Mouse (Mus musculus) limb, embryonic 13.5 days (tissue): ENCODE results near the gene Mei1. TPM values are rescaled to one million over a fixed set of nuclear protein-coding genes. Genes with fewer than 3 reads are reported as not detected.
"Not testable (repeated sequence)": the region's sequence is repeated elsewhere in the genome, so short reads cannot be mapped to it uniquely, and the experiment has no call there.

Experiments
- ATAC-seq: fragments of 200-750 bp; cut with Nextera tagmentation; 2 replicates; pipeline ENCODE4 v1.8.0; 2017; ENCODE audit warnings: low read depth, moderate number of reproducible peaks, moderate TSS enrichment; ENCODE audit not compliant: low FRiP score
- H3K27ac ChIP-seq: fragments of 300-500 bp; sonication (generic); 2 replicates; pipeline ENCODE4 v1.5.1; 2015; ENCODE audit warnings: inconsistent platforms, mild to moderate bottlenecking, moderate library complexity
- H3K27me3 ChIP-seq: fragments of 300-500 bp; sonication (generic); 2 replicates; pipeline ENCODE4 v1.6.1; 2015; ENCODE audit warnings: mild to moderate bottlenecking, inconsistent platforms
- H3K36me3 ChIP-seq: fragments of 300-500 bp; sonication (generic); 2 replicates; pipeline ENCODE4 v1.6.1; 2015; ENCODE audit warnings: inconsistent platforms, mild to moderate bottlenecking, moderate library complexity
- H3K4me1 ChIP-seq: fragments of 300-500 bp; sonication (generic); 2 replicates; pipeline ENCODE4 v1.6.1; 2015; ENCODE audit warnings: inconsistent platforms
- H3K4me2 ChIP-seq: fragments of 300-500 bp; sonication (generic); replicated peaks from 2 replicates; pipeline ENCODE4 v1.6.1; 2015; ENCODE audit warnings: inconsistent platforms, mild to moderate bottlenecking, moderate library complexity
- H3K4me3 ChIP-seq: fragments of 300-500 bp; sonication (generic); 2 replicates; pipeline ENCODE4 v1.5.1; 2015; ENCODE audit warnings: moderate library complexity, mild to moderate bottlenecking, inconsistent platforms
- H3K9ac ChIP-seq: fragments of 300-500 bp; sonication (generic); 2 replicates; pipeline ENCODE4 v1.6.1; 2015; ENCODE audit warnings: mild to moderate bottlenecking, inconsistent platforms
- H3K9me3 ChIP-seq: fragments of 300-500 bp; sonication (generic); 2 replicates; pipeline ENCODE4 v1.6.1; 2016; ENCODE audit warnings: inconsistent platforms
- WGBS: fragments of 180-500 bp; shearing (Covaris S2); methylation state at CpG from one replicate; pipeline ENCODE4 v1.1.7; 2015; 5-methylcytosine and 5-hydroxymethylcytosine counted together
- polyA plus RNA-seq: library from polyadenylated mRNA; unstranded; fragments of >200 nt; fragmentation: Nextera tagmentation; extraction: Ambion mirVana; gene quantifications from 2 replicates; pipeline ENCODE4 v1.2.1, GENCODE M21; 2015

Gene Mei1
- polyA plus RNA-seq, 1 experiment from 2014 or later = 0.17 TPM

DNA sequence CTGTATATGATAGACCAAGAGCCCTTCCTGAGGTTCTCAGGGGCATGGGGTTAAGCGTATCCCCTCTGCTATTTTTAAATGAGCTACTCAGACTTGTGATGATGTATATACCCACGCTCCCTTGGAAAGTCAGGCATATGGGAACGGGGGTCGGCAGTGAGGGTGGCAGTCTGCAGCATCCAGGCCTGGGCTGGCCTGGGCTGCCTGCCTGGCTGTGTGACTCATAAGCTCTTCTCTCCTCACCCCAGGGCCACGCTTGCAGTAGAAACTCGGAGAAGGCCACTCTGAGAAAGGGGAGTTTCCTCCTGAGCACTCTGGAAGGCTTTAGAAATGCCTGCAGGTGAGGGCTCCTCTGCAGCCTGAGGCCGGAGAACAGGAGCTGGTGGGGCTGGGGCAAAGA is 21.3 kb downstream of the Mei1 start:
- Histone ChIP-seq H3K9ac (0 out of 2 replicates have a peak overlapping the region, but pooled peaks have one; percentile 20), H3K4me2 (no peak overlapping the region), H3K36me3 (no peaks in the 10 kb centered on the region), H3K27me3 (peaks cover 10% of the 10 kb centered on the region), H3K4me3 (no peak overlapping the region), H3K27ac (no peak overlapping the region), H3K9me3 (no peaks in the 10 kb centered on the region), H3K4me1 (no peaks in the 10 kb centered on the region)
- no peak for ATAC-seq
- 80% methylated on average over 7 of the region's 7 CpGs for WGBS

- H3K4me1 ChIP-seq = 0 out of 2 replicates have a peak, but pooled peaks cover 2% of the 10 kb centered on the region
- ATAC-seq = no peak
- 20% methylated on average over 8 of the region's 8 CpGs for WGBS
- no peak overlapping the region for H3K4me2 ChIP-seq
- H3K27ac ChIP-seq = no peak overlapping the region
- no peaks in the 10 kb centered on the region for H3K9me3 ChIP-seq
- H3K4me3 ChIP-seq = no peak overlapping the region
- no peaks in the 10 kb centered on the region for H3K36me3 ChIP-seq
- H3K9ac ChIP-seq = no peak overlapping the region
- H3K27me3 ChIP-seq = peaks cover 6% of the 10 kb centered on the region; the same call in 1 of the 2 replicates
Measured at GRCm38 (mm10) chr15:82106953-82107555, 37.3 kb downstream of the Mei1 start.

GRCm38 (mm10) chr15:82120544-82120943 is 50.7 kb downstream of the Mei1 start:
- Histone ChIP-seq H3K9ac (no peak overlapping the region), H3K36me3 (no peaks in the 10 kb centered on the region), H3K9me3 (no peaks in the 10 kb centered on the region), H3K4me3 (no peak overlapping the region), H3K27me3 (peaks cover 6% of the 10 kb centered on the region; the same call in 1 of the 2 replicates), H3K4me1 (no peaks in the 10 kb centered on the region), H3K27ac (no peak overlapping the region), H3K4me2 (no peak overlapping the region)
- no peak for ATAC-seq
- 72% methylated on average over 8 of the region's 8 CpGs for WGBS

DNA sequence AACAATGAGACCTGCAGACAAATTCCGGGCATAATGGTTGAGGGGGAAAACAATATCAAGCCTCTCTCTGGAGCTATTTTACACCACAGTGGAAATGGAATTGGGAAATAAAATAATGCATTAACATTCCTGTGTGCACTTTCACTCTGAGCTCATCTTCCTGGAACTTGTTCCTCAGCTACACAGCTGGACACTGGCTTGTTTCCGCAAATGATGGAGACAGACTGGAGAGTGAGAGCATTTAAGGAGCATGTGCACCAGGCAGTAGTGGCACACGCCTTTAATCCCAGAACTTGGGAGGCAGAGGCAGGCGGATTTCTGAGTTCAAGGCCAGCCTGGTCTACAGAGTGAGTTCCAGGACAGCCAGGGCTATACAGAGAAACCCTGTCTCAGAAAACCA is 56.9 kb downstream of the Mei1 start:
- ATAC-seq, H3K9me3 ChIP-seq, H3K27me3 ChIP-seq, H3K4me3 ChIP-seq, H3K9ac ChIP-seq, H3K27ac ChIP-seq, H3K36me3 ChIP-seq: not testable (repeated sequence)
- peaks cover 16% of the 10 kb centered on the region for H3K4me1 ChIP-seq
- 72% methylated on average over 4 of the region's 4 CpGs for WGBS
- H3K4me2 ChIP-seq = peak overlapping the region; percentile 88; the same call in 1 of the 2 replicates

DNA sequence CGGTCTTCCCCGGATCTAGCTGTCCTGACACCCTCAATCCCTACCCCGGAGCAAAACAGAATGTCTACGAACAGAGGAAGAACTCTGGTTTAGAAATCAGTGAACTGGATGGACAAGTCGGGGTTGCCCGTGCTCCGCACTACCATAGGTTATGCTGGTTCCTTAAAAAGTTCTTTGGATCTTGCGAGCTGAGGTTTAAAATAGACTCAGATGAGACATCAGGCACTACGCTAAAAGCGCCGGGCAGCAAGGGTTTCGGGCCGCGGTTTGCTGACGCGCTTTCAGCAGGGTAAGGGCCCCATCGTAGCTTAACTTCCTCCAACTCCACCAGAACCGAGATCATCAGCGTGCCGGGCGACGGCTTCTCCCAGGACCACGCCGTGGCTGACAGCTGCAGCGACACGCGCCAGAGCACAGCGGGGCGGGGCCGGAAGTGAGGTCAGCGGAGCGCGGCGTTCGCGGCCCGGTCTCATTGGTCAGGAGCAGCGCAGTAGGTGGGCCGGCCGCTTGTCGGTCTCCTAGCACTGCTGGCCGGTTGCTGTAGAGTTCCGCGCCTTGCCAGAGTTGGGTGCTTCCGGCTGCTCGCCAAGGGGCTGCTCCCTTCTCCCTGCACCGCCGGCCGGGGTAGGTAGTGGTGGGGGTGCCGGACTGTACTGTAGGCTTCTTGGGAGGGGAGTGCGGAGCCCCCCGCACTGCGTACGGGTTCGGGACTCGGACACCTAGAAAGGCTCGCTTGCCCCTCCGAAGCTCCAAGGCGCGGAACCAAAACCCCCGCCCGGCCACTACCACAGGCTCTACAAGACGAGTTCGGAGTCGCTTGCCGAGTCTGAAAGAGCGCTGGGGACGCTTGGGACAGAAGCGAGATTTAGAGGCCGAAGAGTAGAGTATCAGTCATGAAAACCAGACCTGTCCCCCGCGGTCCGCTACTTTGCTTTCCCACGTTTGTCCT is 57.9 kb downstream of the Mei1 start, which contains the start of gene Ccdc134:
TSS of gene Ccdc134 (plus strand) at position 497 of the 949 bp plus-strand sequence.
- under 1% methylated on average over 74 of the region's 74 CpGs for WGBS
- peak within 1 kb of the TSS; percentile 81 for H3K9ac ChIP-seq

GRCm38 (mm10) chr15:82128398-82128797 is 58.6 kb downstream of the Mei1 start:
- Histone ChIP-seq H3K27me3 (no peaks in the 10 kb centered on the region; the same call in 1 of the 2 replicates), H3K9me3 (no peaks in the 10 kb centered on the region), H3K27ac (peak overlapping the region; percentile 59; the same call in 1 of the 2 replicates), H3K4me3 (peak overlapping the region; percentile 78), H3K4me1 (peaks cover 16% of the 10 kb centered on the region), H3K4me2 (peak overlapping the region; percentile 88), H3K36me3 (peaks cover 20% of the 10 kb centered on the region), H3K9ac (peak overlapping the region; percentile 81)
- WGBS = under 1% methylated on average over 5 of the region's 5 CpGs
- ATAC-seq = 0 out of 2 replicates have a peak, but pooled peaks have one; percentile 3

More for the DNA sequence above, 57.9 kb downstream of the Mei1 start, which contains the start of gene Ccdc134:
- H3K4me3 ChIP-seq = peak within 1 kb of the TSS; percentile 78
- H3K9me3 ChIP-seq = no peaks in the 10 kb centered on the region
- no peaks in the 10 kb centered on the region; the same call in 1 of the 2 replicates for H3K27me3 ChIP-seq
- H3K36me3 ChIP-seq = peaks cover 16% of the 10 kb centered on the region; the same call in 1 of the 2 replicates
- peak within 1 kb of the TSS; percentile 88 for H3K4me2 ChIP-seq
- ATAC-seq = peak; percentile 98
- peaks cover 16% of the 10 kb centered on the region for H3K4me1 ChIP-seq
- peak within 1 kb of the TSS; percentile 59 for H3K27ac ChIP-seq

DNA sequence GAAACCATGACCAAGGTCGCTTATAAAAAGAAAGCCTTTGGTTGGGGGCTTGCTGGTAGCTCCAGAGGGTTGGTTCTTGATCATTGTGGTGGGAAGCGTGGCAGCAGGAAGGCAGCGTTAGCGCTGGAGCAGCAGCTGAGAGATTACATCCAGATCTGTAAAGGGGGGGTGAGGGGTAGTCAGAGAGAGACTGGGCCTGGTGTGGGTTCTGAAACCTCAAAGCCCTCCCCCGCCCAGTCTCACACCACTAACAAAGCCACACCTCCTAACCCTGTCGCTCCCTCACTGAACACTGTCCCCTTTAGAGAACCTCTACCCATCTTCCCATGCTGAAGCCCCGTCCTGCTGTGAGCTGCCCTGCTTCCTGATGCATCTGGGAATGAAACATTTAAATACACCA is 60.8 kb downstream of the Mei1 start:
- H3K9me3 ChIP-seq = no peaks in the 10 kb centered on the region
- H3K27me3 ChIP-seq = no peaks in the 10 kb centered on the region
- no peak overlapping the region for H3K27ac ChIP-seq
- no peak overlapping the region for H3K4me2 ChIP-seq
- peaks cover 24% of the 10 kb centered on the region for H3K36me3 ChIP-seq
- no peak overlapping the region for H3K4me3 ChIP-seq
- no peak overlapping the region for H3K9ac ChIP-seq
- WGBS = 65% methylated on average over 7 of the region's 7 CpGs
- peaks cover 16% of the 10 kb centered on the region for H3K4me1 ChIP-seq
- no peak for ATAC-seq

DNA sequence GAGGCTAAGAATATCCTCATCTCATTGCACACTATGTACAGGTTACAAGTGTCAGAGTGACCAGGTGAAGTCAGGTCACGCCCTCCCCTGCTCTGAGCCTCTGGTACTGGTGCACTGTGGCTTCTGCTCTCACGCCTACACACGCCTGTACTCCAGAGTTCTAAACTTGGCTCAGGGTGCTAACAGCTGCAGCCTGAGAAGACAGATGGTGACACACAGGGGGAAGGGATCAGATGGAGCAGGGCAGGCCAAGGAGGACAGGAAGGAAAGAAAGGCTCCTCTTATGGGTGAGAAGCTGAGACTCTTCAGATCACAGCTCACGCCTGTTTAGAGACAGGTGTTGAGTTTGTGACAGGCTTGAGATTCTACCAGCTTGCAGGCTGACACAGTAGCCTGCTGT is 65.6 kb downstream of the Mei1 start:
- Histone ChIP-seq H3K36me3 (peaks cover 32% of the 10 kb centered on the region), H3K9ac (no peak overlapping the region), H3K4me2 (no peak overlapping the region), H3K4me1 (no peaks in the 10 kb centered on the region), H3K9me3 (no peaks in the 10 kb centered on the region), H3K27ac (no peak overlapping the region), H3K4me3 (no peak overlapping the region), H3K27me3 (no peaks in the 10 kb centered on the region)
- WGBS = 89% methylated on average over 4 of the region's 4 CpGs
- ATAC-seq = peak; percentile 74

DNA sequence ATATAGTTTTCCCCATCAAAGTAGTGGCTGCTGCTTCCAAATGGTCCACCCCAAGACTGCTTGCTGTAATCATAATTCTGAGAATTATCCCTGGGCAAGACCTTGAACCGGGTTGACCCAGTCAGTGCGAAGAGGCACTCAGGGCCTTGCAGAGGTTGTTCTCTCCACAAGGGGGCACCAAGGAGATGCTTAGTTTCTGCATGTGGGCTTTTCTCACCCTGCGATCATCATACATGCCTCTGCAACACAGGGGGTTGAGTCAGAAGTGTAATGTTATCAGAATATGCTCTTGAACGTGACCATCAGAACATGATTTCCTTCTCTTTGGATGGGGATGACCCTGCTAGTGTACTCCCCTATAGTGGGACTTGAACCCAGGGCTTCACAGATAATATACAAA is 68.8 kb downstream of the Mei1 start:
- Histone ChIP-seq H3K4me3 (no peak overlapping the region), H3K9me3 (no peaks in the 10 kb centered on the region), H3K27ac (no peak overlapping the region), H3K36me3 (peaks cover 29% of the 10 kb centered on the region), H3K4me2 (no peak overlapping the region), H3K4me1 (no peaks in the 10 kb centered on the region), H3K27me3 (no peaks in the 10 kb centered on the region), H3K9ac (no peak overlapping the region)
- 65% methylated on average over 4 of the region's 4 CpGs for WGBS
- no peak for ATAC-seq

DNA sequence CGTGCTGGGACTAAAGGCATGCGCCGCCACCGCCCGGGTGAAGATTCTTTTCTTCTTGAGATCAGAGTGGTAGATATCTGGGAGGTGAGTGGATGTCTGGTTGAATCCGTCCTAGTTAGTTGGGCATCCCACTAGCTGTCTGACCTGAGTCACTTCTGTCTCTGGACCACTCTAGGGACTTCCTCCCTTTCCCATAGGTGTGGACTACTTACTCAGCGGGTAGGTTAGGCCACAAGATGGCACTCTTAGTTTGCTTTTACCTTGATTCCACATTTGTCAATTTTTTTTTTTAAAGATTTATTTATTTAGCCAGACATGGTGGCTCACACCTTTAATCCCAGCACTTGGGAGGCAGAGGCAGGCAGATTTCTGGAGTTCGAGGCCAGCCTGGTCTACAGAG is 69.4 kb downstream of the Mei1 start:
- 88% methylated on average over 8 of the region's 8 CpGs for WGBS

DNA sequence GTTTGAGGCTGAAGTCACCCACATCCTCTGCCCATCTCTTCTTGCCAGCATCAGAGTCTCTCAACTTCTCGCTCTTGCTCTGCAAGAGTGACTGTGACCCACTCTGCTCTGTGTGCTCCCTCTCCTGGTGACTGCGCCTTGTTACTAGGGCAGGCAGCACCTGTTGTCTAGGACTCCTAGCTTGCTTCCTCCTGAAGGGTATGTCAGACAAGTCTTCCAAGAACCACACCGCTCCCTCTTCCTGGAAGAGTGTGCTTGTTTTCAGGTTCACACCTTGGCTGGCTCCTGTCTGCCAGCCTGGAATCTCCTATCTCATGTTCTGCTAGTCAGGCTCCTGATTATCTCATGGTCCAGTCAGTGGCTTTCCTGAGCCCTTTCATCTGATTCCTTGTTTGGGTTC is 70.6 kb downstream of the Mei1 start:
- Histone ChIP-seq H3K9ac (no peak overlapping the region; the same call in 1 of the 2 replicates), H3K4me3 (no peak overlapping the region), H3K27me3 (no peaks in the 10 kb centered on the region), H3K4me1 (peaks cover 1% of the 10 kb centered on the region), H3K27ac (no peak overlapping the region), H3K9me3 (no peaks in the 10 kb centered on the region), H3K36me3 (peaks cover 27% of the 10 kb centered on the region), H3K4me2 (no peak overlapping the region)
- WGBS = 87% methylated on average over 3 of the region's 3 CpGs
- ATAC-seq = no peak

More for the DNA sequence above, 69.4 kb downstream of the Mei1 start:
- peaks cover 27% of the 10 kb centered on the region for H3K36me3 ChIP-seq
- H3K9me3 ChIP-seq = no peaks in the 10 kb centered on the region
- no peak for ATAC-seq
- H3K4me1 ChIP-seq = no peaks in the 10 kb centered on the region
- no peak overlapping the region for H3K27ac ChIP-seq
- H3K9ac ChIP-seq = no peak overlapping the region
- H3K4me3 ChIP-seq = no peak overlapping the region
- no peaks in the 10 kb centered on the region for H3K27me3 ChIP-seq
- no peak overlapping the region for H3K4me2 ChIP-seq

GRCm38 (mm10) chr15:82144157-82144556 is 74.4 kb downstream of the Mei1 start:
- 84% methylated on average over 5 of the region's 5 CpGs for WGBS
- Histone ChIP-seq H3K9ac (no peak overlapping the region), H3K4me2 (no peak overlapping the region), H3K27me3 (no peaks in the 10 kb centered on the region), H3K4me1 (peaks cover 22% of the 10 kb centered on the region), H3K36me3 (peaks cover 24% of the 10 kb centered on the region), H3K27ac (0 out of 2 replicates have a peak overlapping the region, but pooled peaks have one; percentile 33), H3K4me3 (no peak overlapping the region), H3K9me3 (no peaks in the 10 kb centered on the region)
- ATAC-seq = no peak
